Mouse (Mus musculus): ENCODE measurements around the gene Hps1.

Gene Hps1

DNA sequence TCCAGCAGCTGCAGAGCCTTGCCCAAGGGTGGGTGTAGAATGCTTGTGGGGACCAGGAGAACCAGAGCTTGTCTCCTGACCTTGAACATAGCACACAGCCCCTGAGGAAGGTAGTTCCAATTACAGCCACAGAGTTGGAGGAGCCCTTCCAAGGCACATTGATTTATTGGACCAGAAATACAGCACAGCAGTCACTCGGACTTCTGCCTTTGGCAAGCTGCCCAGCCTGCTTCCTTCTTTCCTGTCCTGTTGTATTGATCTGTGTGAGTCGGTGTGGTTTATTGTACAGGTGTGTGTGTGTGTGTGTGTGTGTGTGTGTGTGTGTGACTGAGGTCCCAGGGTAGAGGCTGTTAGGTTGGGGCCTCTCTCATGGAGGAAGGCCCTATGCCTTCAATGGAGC is 57.3 kb downstream of the Hps1 start:
- in situ Hi-C loops (cut with MboI, MseI) = loop anchor here (10.0 to 25.0 kb wide), 2 partner anchors 58 to 985 kb away; partner anchors contain the start of gene Slit1

DNA sequence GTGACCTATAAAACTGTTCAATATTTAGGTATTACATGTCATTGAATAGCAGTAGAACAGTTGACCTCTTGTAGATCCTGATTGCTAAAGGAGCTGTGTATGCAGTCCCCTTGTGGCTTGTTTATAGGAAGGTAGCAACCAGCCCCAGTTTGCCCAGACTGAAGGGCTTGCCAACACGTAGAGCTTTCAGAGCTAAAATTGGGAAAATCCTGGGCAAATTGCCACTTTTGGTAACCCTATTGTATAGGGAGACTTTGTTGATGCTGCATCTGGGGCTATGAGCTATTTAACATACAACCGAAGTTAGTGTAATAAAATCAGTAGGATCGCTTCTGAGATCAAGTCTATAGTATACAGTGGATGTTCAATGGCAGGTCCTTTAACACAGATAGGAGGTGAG is 61.7 kb downstream of the Hps1 start:
- in situ Hi-C loops (cut with MboI, MseI) = loop anchor here (25.0 kb wide), 1 partner anchor 981 kb away; the partner anchor contains the start of gene Slit1

GRCm38 (mm10) chr19:42717668-42718067 is 62.1 kb downstream of the Hps1 start:
- in situ Hi-C loops (cut with MboI, MseI) = loop anchor here (25.0 kb wide), 1 partner anchor 980 kb away; the partner anchor contains the start of gene Slit1

- in situ Hi-C loops (cut with MboI, MseI) = loop anchor here (25.0 kb wide), 1 partner anchor 979 kb away; the partner anchor contains the start of gene Slit1
Observed at GRCm38 (mm10) chr19:42716507-42716906, 63.3 kb downstream of the Hps1 start.

DNA sequence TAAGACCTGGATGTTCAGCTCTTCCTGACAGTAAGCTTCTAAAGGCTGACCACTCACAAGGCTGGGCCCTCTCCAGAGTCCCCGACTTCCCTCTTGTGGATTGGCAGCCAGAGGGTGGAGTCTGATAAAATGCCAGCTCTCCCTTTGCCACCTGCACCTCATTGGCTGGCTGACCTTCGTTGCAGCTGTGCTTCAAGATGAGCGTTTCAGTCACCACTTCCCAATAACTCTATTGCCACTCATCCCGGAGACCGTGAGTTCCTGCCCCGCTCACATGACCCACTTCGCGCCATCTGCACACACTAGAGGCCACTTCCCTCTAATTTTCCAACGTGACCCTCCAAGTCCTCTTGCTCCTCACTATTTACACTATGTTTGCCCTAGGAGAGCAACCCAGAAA is 66.0 kb downstream of the Hps1 start:
- in situ Hi-C loops (cut with MboI, MseI) = loop anchor here (25.0 kb wide), 1 partner anchor 976 kb away; the partner anchor contains the start of gene Slit1

All from T-helper 1 cell (primary cell).